ENCODE assay signal across 8 mouse cellular contexts in genomic region chr2:25331470-25331869, GRCm38 (mm10). TPM values are rescaled to one million over a fixed set of nuclear protein-coding genes. Genes with fewer than 3 reads are reported as not detected.
A peak's percentile ranks its signal among the peaks of the same experiment; 100 is the strongest.
DNase-seq lines count a peak whose midpoint lies in the region; ATAC-seq and TF ChIP-seq lines count a peak whose summit lies in the region.

No protein-coding gene starts in this region.

- peaks cover 5% of the 10 kb centered on the region for H3K36me3 ChIP-seq in neural tube, embryonic 11.5 days (ENCODE audit: control insufficient read depth, insufficient read depth, low read length)
- H3K36me3 ChIP-seq in embryonic facial prominence, embryonic 15.5 days: peaks cover 26% of the 10 kb centered on the region
- peaks cover 24% of the 10 kb centered on the region for H3K36me3 ChIP-seq in limb, embryonic 14.5 days (ENCODE audit: control insufficient read depth, insufficient read depth, low read length)
- H3K36me3 ChIP-seq in stomach, embryonic 16.5 days (ENCODE audit: control insufficient read depth, insufficient read depth, low read length): peaks cover 11% of the 10 kb centered on the region; the same call in 1 of the 2 replicates

- H3K4me2 ChIP-seq in neural tube, embryonic 11.5 days (ENCODE audit: low read depth): peak overlapping the region; percentile 61
- H3K4me2 ChIP-seq in embryonic facial prominence, embryonic 15.5 days (replicated peaks): peak overlapping the region; percentile 66
- H3K4me2 ChIP-seq in limb, embryonic 14.5 days (replicated peaks; ENCODE audit: low read depth, low read length, severe bottlenecking): peak overlapping the region; percentile 71
- H3K4me2 ChIP-seq in stomach, embryonic 16.5 days (ENCODE audit: low read depth, low read length): peak overlapping the region; percentile 74

- TF ChIP-seq POLR2A in limb, embryonic 14.5 days (IDR thresholded peaks at IDR 0.05; ENCODE audit: borderline replicate concordance, extremely low read depth, insufficient read depth, insufficient read length): no peak

- no peak overlapping the region for H3K27ac ChIP-seq in neural tube, embryonic 11.5 days (ENCODE audit: low read depth, low read length)
- no peak overlapping the region for H3K27ac ChIP-seq in embryonic facial prominence, embryonic 15.5 days (replicated peaks)
- no peak overlapping the region for H3K27ac ChIP-seq in limb, embryonic 14.5 days (replicated peaks; ENCODE audit: low read depth, low read length)
- H3K27ac ChIP-seq in stomach, embryonic 16.5 days (ENCODE audit: low read length): no peak overlapping the region

- no peak for DNase-seq in neural tube, embryonic 11.5 days (ENCODE audit: low spot score)
- no peak for DNase-seq in neural tube, embryonic 10.5 days (ENCODE audit: extremely low spot score, low spot score)
- DNase-seq in limb, embryonic 14.5 days (ENCODE audit: low spot score): no peak
- no peak for DNase-seq in right cerebral cortex, postnatal 14 days
- no peak for DNase-seq in thymus, adult 18-20 months
- no peak for DNase-seq in kidney, postnatal 25 days

- H3K9me3 ChIP-seq in neural tube, embryonic 11.5 days (ENCODE audit: control insufficient read depth, low read length): no peaks in the 10 kb centered on the region
- no peaks in the 10 kb centered on the region for H3K9me3 ChIP-seq in embryonic facial prominence, embryonic 15.5 days (replicated peaks)
- H3K9me3 ChIP-seq in limb, embryonic 14.5 days (ENCODE audit: control insufficient read depth, low read length): no peaks in the 10 kb centered on the region
- H3K9me3 ChIP-seq in stomach, embryonic 16.5 days (replicated peaks; ENCODE audit: control insufficient read depth, low read length): no peaks in the 10 kb centered on the region

- H3K4me3 ChIP-seq in neural tube, embryonic 11.5 days (ENCODE audit: low read depth, low read length): peak overlapping the region; percentile 89
- H3K4me3 ChIP-seq in embryonic facial prominence, embryonic 15.5 days (replicated peaks): peak overlapping the region; percentile 93
- peak overlapping the region; percentile 94 for H3K4me3 ChIP-seq in limb, embryonic 14.5 days (replicated peaks; ENCODE audit: low read length)
- H3K4me3 ChIP-seq in stomach, embryonic 16.5 days (replicated peaks; ENCODE audit: low read length): peak overlapping the region; percentile 67

- WGBS in neural tube, embryonic 11.5 days: 64% methylated on average over 9 of the region's 9 CpGs
- WGBS in embryonic facial prominence, embryonic 15.5 days: 61% methylated on average over 9 of the region's 9 CpGs
- WGBS in limb, embryonic 14.5 days: 59% methylated on average over 9 of the region's 9 CpGs
- 53% methylated on average over 9 of the region's 9 CpGs for WGBS in stomach, embryonic 16.5 days

- H3K4me1 ChIP-seq in neural tube, embryonic 11.5 days (ENCODE audit: control insufficient read depth, insufficient read depth, low read length): peaks cover 8% of the 10 kb centered on the region
- peaks cover 20% of the 10 kb centered on the region for H3K4me1 ChIP-seq in embryonic facial prominence, embryonic 15.5 days
- peaks cover 9% of the 10 kb centered on the region for H3K4me1 ChIP-seq in limb, embryonic 14.5 days (ENCODE audit: control insufficient read depth, insufficient read depth, low read length)
- H3K4me1 ChIP-seq in stomach, embryonic 16.5 days (ENCODE audit: control insufficient read depth, insufficient read depth, low read length): peaks cover 14% of the 10 kb centered on the region

- no peaks in the 10 kb centered on the region for H3K27me3 ChIP-seq in neural tube, embryonic 11.5 days (ENCODE audit: control insufficient read depth, insufficient read depth, low read length)
- H3K27me3 ChIP-seq in embryonic facial prominence, embryonic 15.5 days: 0 out of 2 replicates have a peak, but pooled peaks cover 3% of the 10 kb centered on the region
- H3K27me3 ChIP-seq in limb, embryonic 14.5 days (ENCODE audit: control insufficient read depth, insufficient read depth, low read length): no peaks in the 10 kb centered on the region
- H3K27me3 ChIP-seq in stomach, embryonic 16.5 days (ENCODE audit: control insufficient read depth, insufficient read depth, low read length): no peaks in the 10 kb centered on the region

- peak overlapping the region; percentile 92 for H3K9ac ChIP-seq in neural tube, embryonic 11.5 days (ENCODE audit: low read length)
- H3K9ac ChIP-seq in embryonic facial prominence, embryonic 15.5 days: peak overlapping the region; percentile 90; the same call in 1 of the 2 replicates
- peak overlapping the region; percentile 94 for H3K9ac ChIP-seq in limb, embryonic 14.5 days (ENCODE audit: low read depth, low read length, severe bottlenecking)
- peak overlapping the region; percentile 96; the same call in 1 of the 2 replicates for H3K9ac ChIP-seq in stomach, embryonic 16.5 days (ENCODE audit: low read length)

- ATAC-seq in neural tube, embryonic 11.5 days (ENCODE audit: insufficient read depth, low FRiP score, low TSS enrichment): no peak
- no peak for ATAC-seq in embryonic facial prominence, embryonic 15.5 days (ENCODE audit: insufficient number of reproducible peaks, low FRiP score, low TSS enrichment, low read depth)
- no peak for ATAC-seq in limb, embryonic 14.5 days (ENCODE audit: low FRiP score, low read depth)
- ATAC-seq in stomach, embryonic 16.5 days (ENCODE audit: insufficient read depth, low FRiP score): no peak

RNA-seq across cellular contexts. Expression of gene Man1b1, which starts 0.7 kb away (rescaled TPM):
- 65.8 and 87.4 TPM in 2 replicates for polyA plus RNA-seq in neural tube, embryonic 11.5 days (2014; fragmentation: Nextera tagmentation; extraction: Ambion mirVana)
- polyA plus RNA-seq in embryonic facial prominence, embryonic 15.5 days (2015; fragmentation: Nextera tagmentation; extraction: Ambion mirVana): 54.4 and 55.5 TPM in 2 replicates
- 34.8 and 35.3 TPM in 2 replicates for polyA plus RNA-seq in limb, embryonic 14.5 days (2012; rRNA removed)
- polyA plus RNA-seq in limb, embryonic 14.5 days (2014; fragmentation: Nextera tagmentation; extraction: Ambion mirVana): 70.2 and 83.5 TPM in 2 replicates
- 46.0 and 47.0 TPM in 2 replicates for polyA plus RNA-seq in stomach, embryonic 16.5 days (2015; fragmentation: Nextera tagmentation; extraction: Ambion mirVana)

RNA-seq across cellular contexts. Expression of gene Grin1, which starts 12.5 kb away (rescaled TPM):
- 2.5 and 3.7 TPM in 2 replicates for polyA plus RNA-seq in neural tube, embryonic 11.5 days (2014; fragmentation: Nextera tagmentation; extraction: Ambion mirVana)
- polyA plus RNA-seq in embryonic facial prominence, embryonic 15.5 days (2015; fragmentation: Nextera tagmentation; extraction: Ambion mirVana): 0.33 and 0.71 TPM in 2 replicates
- polyA plus RNA-seq in limb, embryonic 14.5 days (2012; rRNA removed): 0.34 and 0.42 TPM in 2 replicates
- 0.43 and 1.3 TPM in 2 replicates for polyA plus RNA-seq in limb, embryonic 14.5 days (2014; fragmentation: Nextera tagmentation; extraction: Ambion mirVana)
- 2.0 and 2.3 TPM in 2 replicates for polyA plus RNA-seq in stomach, embryonic 16.5 days (2015; fragmentation: Nextera tagmentation; extraction: Ambion mirVana)

RNA-seq across cellular contexts. Expression of gene Dpp7, which starts 24.7 kb away (rescaled TPM):
- polyA plus RNA-seq in neural tube, embryonic 11.5 days (2014; fragmentation: Nextera tagmentation; extraction: Ambion mirVana): 16.2 and 20.6 TPM in 2 replicates
- polyA plus RNA-seq in embryonic facial prominence, embryonic 15.5 days (2015; fragmentation: Nextera tagmentation; extraction: Ambion mirVana): 24.6 and 25.5 TPM in 2 replicates
- polyA plus RNA-seq in limb, embryonic 14.5 days (2012; rRNA removed): 43.6 and 50.6 TPM in 2 replicates
- polyA plus RNA-seq in limb, embryonic 14.5 days (2014; fragmentation: Nextera tagmentation; extraction: Ambion mirVana): 24.7 and 25.8 TPM in 2 replicates
- 23.8 and 26.8 TPM in 2 replicates for polyA plus RNA-seq in stomach, embryonic 16.5 days (2015; fragmentation: Nextera tagmentation; extraction: Ambion mirVana)

RNA-seq across cellular contexts. Expression of gene Uap1l1, which starts 34.0 kb away (rescaled TPM):
- 5.1 and 7.0 TPM in 2 replicates for polyA plus RNA-seq in neural tube, embryonic 11.5 days (2014; fragmentation: Nextera tagmentation; extraction: Ambion mirVana)
- polyA plus RNA-seq in embryonic facial prominence, embryonic 15.5 days (2015; fragmentation: Nextera tagmentation; extraction: Ambion mirVana): 18.4 and 21.7 TPM in 2 replicates
- 8.2 and 10.7 TPM in 2 replicates for polyA plus RNA-seq in limb, embryonic 14.5 days (2012; rRNA removed)
- 15.8 and 17.6 TPM in 2 replicates for polyA plus RNA-seq in limb, embryonic 14.5 days (2014; fragmentation: Nextera tagmentation; extraction: Ambion mirVana)
- polyA plus RNA-seq in stomach, embryonic 16.5 days (2015; fragmentation: Nextera tagmentation; extraction: Ambion mirVana): 34.8 and 40.0 TPM in 2 replicates

RNA-seq across cellular contexts. Expression of gene Sapcd2, which starts 40.7 kb away (rescaled TPM):
- polyA plus RNA-seq in neural tube, embryonic 11.5 days (2014; fragmentation: Nextera tagmentation; extraction: Ambion mirVana): 49.2 and 53.7 TPM in 2 replicates
- 29.2 and 32.8 TPM in 2 replicates for polyA plus RNA-seq in embryonic facial prominence, embryonic 15.5 days (2015; fragmentation: Nextera tagmentation; extraction: Ambion mirVana)
- 42.5 and 59.7 TPM in 2 replicates for polyA plus RNA-seq in limb, embryonic 14.5 days (2012; rRNA removed)
- polyA plus RNA-seq in limb, embryonic 14.5 days (2014; fragmentation: Nextera tagmentation; extraction: Ambion mirVana): 33.1 and 35.9 TPM in 2 replicates
- 30.7 and 35.9 TPM in 2 replicates for polyA plus RNA-seq in stomach, embryonic 16.5 days (2015; fragmentation: Nextera tagmentation; extraction: Ambion mirVana)
